Mouse (Mus musculus) CH12.LX (cell line): ENCODE data around the gene Upp2. TPM values are rescaled to one million over a fixed set of nuclear protein-coding genes. Genes with fewer than 3 reads are reported as not detected.

Experiments
- DNase-seq: peaks from one replicate; pipeline ENCODE4 v3.0.0-alpha.2; 2013; ENCODE audit errors: extremely low read depth
- H3K27ac ChIP-seq: 2 replicates; pipeline ENCODE4 v1.5.1; 2012; ENCODE audit warnings: low read depth, mild to moderate bottlenecking, control low read depth, moderate library complexity; ENCODE audit not compliant: insufficient read depth
- H3K27me3 ChIP-seq: replicated peaks from 2 replicates; pipeline ENCODE3; 2012; ENCODE audit warnings: inconsistent platforms
- H3K36me3 ChIP-seq, 2 experiments: replicated peaks in 1 of 2; 2 replicates each; pipeline versions ENCODE3 to v1.6.1; 2012; ENCODE audit warnings: inconsistent platforms in 1 of 2, low read length in 1 of 2, mild to moderate bottlenecking in 1 of 2, mixed read lengths in 1 of 2, moderate library complexity in 1 of 2; ENCODE audit not compliant: control insufficient read depth in 1 of 2, insufficient read depth in 1 of 2
- H3K4me1 ChIP-seq, 2 experiments: 2 replicates each; pipeline ENCODE4 v1.6.1; 2012; ENCODE audit warnings: inconsistent platforms in 1 of 2, moderate library complexity in 1 of 2; ENCODE audit not compliant: insufficient read depth in 2 of 2, control insufficient read depth in 1 of 2
- H3K4me2 ChIP-seq: 2 replicates; pipeline ENCODE4 v1.6.1; 2012; ENCODE audit warnings: low read depth, mild to moderate bottlenecking, control low read depth; ENCODE audit not compliant: poor library complexity, insufficient read depth, severe bottlenecking
- H3K4me3 ChIP-seq, 3 experiments: fragments of 150-350 bp in 1 of 3; sonication (generic) in 1 of 3; replicated peaks in 1 of 3; 2 replicates each; pipeline versions ENCODE3 to v1.5.1; 2011 to 2012; ENCODE audit warnings: low read depth in 2 of 3, low read length in 2 of 3, mild to moderate bottlenecking in 2 of 3, moderate library complexity in 2 of 3, control low read depth in 1 of 3, improper control_type of control experiment in 1 of 3, inconsistent platforms in 1 of 3, mixed read lengths in 1 of 3; ENCODE audit not compliant: poor library complexity in 1 of 3
- H3K79me2 ChIP-seq: replicated peaks from 2 replicates; pipeline ENCODE4 v1.6.1; 2012; ENCODE audit warnings: mild to moderate bottlenecking, moderate library complexity; ENCODE audit not compliant: control insufficient read depth, poor library complexity, insufficient read depth, severe bottlenecking; ENCODE audit errors: extremely low read depth
- H3K9ac ChIP-seq: 2 replicates; pipeline ENCODE4 v1.6.1; 2012; ENCODE audit warnings: low read depth, mild to moderate bottlenecking, control low read depth, moderate library complexity; ENCODE audit not compliant: insufficient read depth
- H3K9me3 ChIP-seq: replicated peaks from 2 replicates; pipeline ENCODE3; 2012; ENCODE audit warnings: low read length, inconsistent platforms, mixed read lengths
- CHD2 ChIP-seq: IDR thresholded peaks from 2 replicates; pipeline ENCODE4 v1.6.1; 2011; ENCODE audit warnings: low read length, improper control_type of control experiment
- E2F4 ChIP-seq: IDR thresholded peaks from 2 replicates; pipeline ENCODE4 v1.6.1; 2011; ENCODE audit warnings: low read depth, low read length, improper control_type of control experiment; ENCODE audit not compliant: insufficient replicate concordance
- ELF1 ChIP-seq: IDR thresholded peaks from 2 replicates; pipeline ENCODE4 v1.6.1; 2014; ENCODE audit warnings: low read depth, mild to moderate bottlenecking, inconsistent platforms, low read length, improper control_type of control experiment
- EP300 ChIP-seq: IDR thresholded peaks from 2 replicates; pipeline ENCODE4 v1.6.1; 2011; ENCODE audit warnings: low read length, improper control_type of control experiment
- HCFC1 ChIP-seq: IDR thresholded peaks from 2 replicates; pipeline ENCODE4 v1.6.1; 2012; ENCODE audit warnings: low read depth, mild to moderate bottlenecking, inconsistent platforms, low read length, improper control_type of control experiment
- IRF4 ChIP-seq: IDR thresholded peaks from 2 replicates; pipeline ENCODE4 v1.6.1; 2014; ENCODE audit warnings: low read depth, mild to moderate bottlenecking, inconsistent platforms, low read length, improper control_type of control experiment
- JUND ChIP-seq: conservative IDR thresholded peaks from 2 replicates; pipeline ENCODE4 v1.6.1; 2011; ENCODE audit warnings: low read depth, low read length, improper control_type of control experiment
- KAT2A ChIP-seq: IDR thresholded peaks from 2 replicates; pipeline ENCODE4 v1.6.1; 2012; ENCODE audit warnings: low read length, improper control_type of control experiment, inconsistent platforms; ENCODE audit not compliant: insufficient replicate concordance
- MAFK ChIP-seq: IDR thresholded peaks from 2 replicates; pipeline ENCODE4 v1.6.1; 2011; ENCODE audit warnings: low read length, improper control_type of control experiment; ENCODE audit not compliant: insufficient replicate concordance
- MAX ChIP-seq: IDR thresholded peaks from 2 replicates; pipeline ENCODE4 v1.6.1; 2011; ENCODE audit warnings: low read length, improper control_type of control experiment
- MYC ChIP-seq: IDR thresholded peaks from 2 replicates; pipeline ENCODE4 v1.6.1; 2011; ENCODE audit warnings: low read depth, mild to moderate bottlenecking, improper control_type of control experiment, low read length
- NRF1 ChIP-seq: IDR thresholded peaks from 2 replicates; pipeline ENCODE4 v1.6.1; 2014; ENCODE audit warnings: low read depth, mild to moderate bottlenecking, inconsistent platforms, low read length, improper control_type of control experiment, moderate library complexity
- POLR2A ChIP-seq: IDR thresholded peaks from 2 replicates; pipeline ENCODE4 v1.6.1; 2011; ENCODE audit warnings: low read depth, mild to moderate bottlenecking, improper control_type of control experiment, low read length
- POLR2AphosphoS2 ChIP-seq: IDR thresholded peaks from 2 replicates; pipeline ENCODE4 v1.6.1; 2011; ENCODE audit warnings: low read depth, low read length, improper control_type of control experiment
- RAD21 ChIP-seq: IDR thresholded peaks from 2 replicates; pipeline ENCODE4 v1.6.1; 2011; ENCODE audit warnings: low read depth, mild to moderate bottlenecking, low read length, improper control_type of control experiment, moderate library complexity
- SIN3A ChIP-seq: IDR thresholded peaks from 2 replicates; pipeline ENCODE4 v1.6.1; 2012; ENCODE audit warnings: low read length, improper control_type of control experiment, inconsistent platforms
- SMC3 ChIP-seq: IDR thresholded peaks from 2 replicates; pipeline ENCODE4 v1.6.1; 2011; ENCODE audit warnings: low read depth, low read length, improper control_type of control experiment
- TBP ChIP-seq: conservative IDR thresholded peaks from 2 replicates; pipeline ENCODE4 v1.6.1; 2011; ENCODE audit warnings: low read depth, low read length, improper control_type of control experiment
- USF1 ChIP-seq: IDR thresholded peaks from 2 replicates; pipeline ENCODE4 v1.6.1; 2014; ENCODE audit warnings: low read depth, mild to moderate bottlenecking, inconsistent platforms, low read length, improper control_type of control experiment
- USF2 ChIP-seq: conservative IDR thresholded peaks from 2 replicates; pipeline ENCODE4 v1.6.1; 2011; ENCODE audit warnings: low read depth, low read length, improper control_type of control experiment
- ZKSCAN1 ChIP-seq: IDR thresholded peaks from 2 replicates; pipeline ENCODE4 v1.6.1; 2012; ENCODE audit warnings: low read depth, inconsistent platforms, low read length, improper control_type of control experiment, borderline replicate concordance
- ZMIZ1 ChIP-seq: IDR thresholded peaks from 2 replicates; pipeline ENCODE4 v1.6.1; 2012; ENCODE audit warnings: low read depth, mild to moderate bottlenecking, inconsistent platforms, low read length, improper control_type of control experiment
- dilution Hi-C: fragments of 300-500 bp; cut with MboI; formaldehyde crosslinking; loops from 2 replicates; pipeline ENCODE4 v1.14.3; 2020; ENCODE audit warnings: low sequenced_read_pairs; ENCODE audit not compliant: extremely low pct_unique_long_range_greater_than_20kb, extremely low pct_ligation_motif_present
- in situ Hi-C: fragments of 300-500 bp; cut with MboI; formaldehyde crosslinking; loops from 3 replicates; pipeline ENCODE4 v1.14.3; 2019; ENCODE audit warnings: low sequenced_read_pairs, low pct_ligation_motif_present, low pct_unique_long_range_greater_than_20kb, mixed read lengths
- polyA plus RNA-seq: library from polyadenylated mRNA; unstranded; fragments of >175 nt; gene quantifications from 2 replicates; pipeline ENCODE4 v1.2.1, GENCODE M21; 2012; ENCODE audit warnings: low read depth; ENCODE audit not compliant: insufficient read length
- total RNA-seq, 2 experiments: library from RNA; depleted of rRNA; stranded (reverse); fragments of 300-350 nt in 1 of 2; fragments of >200 nt in 1 of 2; gene quantifications; 2 replicates each; pipeline ENCODE4 v1.2.3; 2012 to 2014

The Upp2 gene
- total and polyA plus RNA-seq, 3 experiments: not detected

GRCm38 (mm10) chr2:58748296-58748695 is 181.2 kb downstream of the Upp2 start:
- TF ChIP-seq RAD21 (no peak), POLR2A (no peak), ZMIZ1 (no peak), MAFK (no peak), SIN3A (no peak), CHD2 (no peak), E2F4 (no peak), EP300 (no peak), NRF1 (no peak), HCFC1 (no peak)
- in situ Hi-C loops (no loop called here), dilution Hi-C loops (no loop called here)
- no peak overlapping the region for H3K4me3 ChIP-seq
- no peaks in the 10 kb centered on the region for H3K27me3 ChIP-seq
- no peaks in the 10 kb centered on the region for H3K4me1 ChIP-seq
- H3K4me2 ChIP-seq: no peak overlapping the region
- no peak for DNase-seq
- no peak overlapping the region for H3K27ac ChIP-seq
- no peaks in the 10 kb centered on the region for H3K36me3 ChIP-seq
- H3K9me3 ChIP-seq: peaks cover 58% of the 10 kb centered on the region
- H3K9ac ChIP-seq: no peak overlapping the region
- H3K79me2 ChIP-seq: no peaks in the 10 kb centered on the region

GRCm38 (mm10) chr2:58752891-58753290 is 185.8 kb downstream of the Upp2 start:
- H3K27ac ChIP-seq: no peak overlapping the region
- no peaks in the 10 kb centered on the region for H3K79me2 ChIP-seq
- no peaks in the 10 kb centered on the region for H3K36me3 ChIP-seq
- DNase-seq: no peak
- dilution Hi-C loops (no loop called here), in situ Hi-C loops (no loop called here)
- no peaks in the 10 kb centered on the region for H3K27me3 ChIP-seq
- H3K9ac ChIP-seq: no peak overlapping the region
- H3K4me2 ChIP-seq: no peak overlapping the region
- H3K4me3 ChIP-seq: no peak overlapping the region
- TF ChIP-seq JUND (no peak), ELF1 (no peak), MAX (no peak), CHD2 (no peak), SMC3 (no peak), USF1 (no peak), ZKSCAN1 (no peak), USF2 (no peak), TBP (no peak), SIN3A (no peak), HCFC1 (no peak), IRF4 (no peak), MYC (no peak), KAT2A (no peak), POLR2AphosphoS2 (no peak), NRF1 (no peak)
- TF ChIP-seq, all 38 proteins: peak for 0
- Histone ChIP-seq H3K9me3 (peaks cover 53% of the 10 kb centered on the region), H3K4me1 (no peaks in the 10 kb centered on the region)
